Mouse (Mus musculus) stomach, postnatal 0 days (tissue): ENCODE results near the gene Tubb4b. TPM values are rescaled to one million over a fixed set of nuclear protein-coding genes. Genes with fewer than 3 reads are reported as not detected.

Source experiments
- ATAC-seq: fragments of 200-750 bp; cut with Nextera tagmentation; 2 replicates; pipeline ENCODE4 v1.8.0; 2017; ENCODE audit not compliant: low FRiP score, low TSS enrichment
- DNase-seq: peaks from one replicate; pipeline ENCODE4 v3.0.0-alpha.2; 2016; ENCODE audit warnings: low spot score
- H3K27ac ChIP-seq: fragments of 300-500 bp; sonication (generic); replicated peaks from 2 replicates; pipeline ENCODE4 v1.5.1; 2014; ENCODE audit warnings: mild to moderate bottlenecking, control low read depth
- H3K27me3 ChIP-seq: fragments of 300-500 bp; sonication (generic); 2 replicates; pipeline ENCODE4 v1.6.1; 2014; ENCODE audit warnings: low read length; ENCODE audit not compliant: control insufficient read depth, insufficient read depth
- H3K36me3 ChIP-seq: fragments of 300-500 bp; sonication (generic); 2 replicates; pipeline ENCODE4 v1.6.1; 2014; ENCODE audit warnings: low read length, mixed read lengths; ENCODE audit not compliant: control insufficient read depth, insufficient read depth
- H3K4me1 ChIP-seq: fragments of 300-500 bp; sonication (generic); replicated peaks from 2 replicates; pipeline ENCODE4 v1.6.1; 2014; ENCODE audit warnings: antibody characterized with exemption; ENCODE audit not compliant: control insufficient read depth, insufficient read depth
- H3K4me2 ChIP-seq: fragments of 300-500 bp; sonication (generic); replicated peaks from 2 replicates; pipeline ENCODE4 v1.6.1; 2014; ENCODE audit warnings: low read depth, mild to moderate bottlenecking, control low read depth, moderate library complexity
- H3K4me3 ChIP-seq: fragments of 300-500 bp; sonication (generic); 2 replicates; pipeline ENCODE4 v1.5.1; 2014; ENCODE audit warnings: low read depth, low read length, control low read depth
- H3K9ac ChIP-seq: fragments of 300-500 bp; sonication (generic); 2 replicates; pipeline ENCODE4 v1.6.1; 2014; ENCODE audit warnings: mild to moderate bottlenecking, low read length, control low read depth, mixed read lengths
- H3K9me3 ChIP-seq: fragments of 300-500 bp; sonication (generic); 2 replicates; pipeline ENCODE4 v1.6.1; 2016; ENCODE audit warnings: low read length; ENCODE audit not compliant: control insufficient read depth
- CTCF ChIP-seq: IDR thresholded peaks from 2 replicates; pipeline ENCODE4 v1.5.1; 2016; ENCODE audit warnings: antibody characterized with exemption, low read depth, mild to moderate bottlenecking, moderate library complexity
- EP300 ChIP-seq: optimal IDR thresholded peaks from 2 replicates; pipeline ENCODE3; 2016; ENCODE audit warnings: antibody characterized with exemption
- WGBS: fragments of 180-500 bp; shearing (Covaris S2); extraction: QIAGEN DNeasy Blood & Tissue Kit; methylation state at CpG from one replicate; pipeline ENCODE4 v1.1.7; 2014; 5-methylcytosine and 5-hydroxymethylcytosine counted together
- polyA plus RNA-seq: library from polyadenylated mRNA; unstranded; fragments of >200 nt; fragmentation: Nextera tagmentation; extraction: Ambion mirVana; gene quantifications from 2 replicates; pipeline ENCODE4 v1.2.1, GENCODE M21; 2015

The Tubb4b gene
- polyA plus RNA-seq, 1 experiment from 2014 or later: 486 TPM

DNA sequence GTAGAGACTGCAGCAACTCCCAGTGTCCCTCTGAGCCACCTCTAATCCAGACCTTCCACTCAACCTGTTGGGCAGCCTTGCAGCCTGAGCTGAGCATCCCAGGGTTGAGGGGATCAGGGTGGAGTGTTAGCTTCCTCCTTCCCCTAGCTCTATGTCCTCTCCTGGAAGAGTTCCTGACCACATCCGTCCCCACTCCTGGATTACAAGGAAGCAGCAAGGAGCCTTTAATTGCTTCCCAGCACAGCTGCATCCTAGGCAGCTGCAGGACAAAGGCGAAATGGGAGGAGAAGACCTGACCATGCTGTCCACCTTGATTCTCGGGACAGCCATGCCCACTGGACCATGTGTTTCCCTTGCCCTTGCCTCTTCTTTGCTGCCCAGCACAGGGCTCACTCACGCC is 47.4 kb downstream of the Tubb4b start:
- no peak overlapping the region for H3K9ac ChIP-seq
- WGBS: 54% methylated on average over 4 of the region's 4 CpGs
- no peak overlapping the region for H3K4me2 ChIP-seq
- H3K27me3 ChIP-seq: no peaks in the 10 kb centered on the region; the same call in 1 of the 2 replicates
- no peak for ATAC-seq
- H3K9me3 ChIP-seq: no peaks in the 10 kb centered on the region
- TF ChIP-seq CTCF (no peak), EP300 (no peak)
- no peak for DNase-seq
- H3K4me3 ChIP-seq: no peak overlapping the region
- no peaks in the 10 kb centered on the region for H3K4me1 ChIP-seq
- H3K36me3 ChIP-seq: no peaks in the 10 kb centered on the region
- peak overlapping the region; percentile 63 for H3K27ac ChIP-seq

DNA sequence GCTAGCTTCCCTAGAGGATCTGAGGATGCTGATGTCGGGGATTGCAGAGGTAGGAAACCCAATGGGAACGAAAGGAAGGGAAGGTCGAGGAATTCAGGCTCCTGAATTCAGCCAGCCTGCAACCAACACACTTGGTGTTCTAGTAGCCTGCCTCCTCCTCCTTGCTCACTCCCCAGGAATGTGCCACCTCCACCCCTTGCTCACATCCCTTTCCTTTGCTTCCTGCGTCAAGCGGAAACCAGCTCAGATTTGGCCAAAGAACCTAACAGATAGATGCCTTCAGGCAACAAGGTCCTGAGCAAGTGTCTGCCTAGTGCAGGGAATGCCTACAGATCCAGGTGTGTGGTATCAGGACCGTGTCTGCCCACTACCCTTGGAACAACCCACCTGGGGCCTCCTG is 47.9 kb downstream of the Tubb4b start:
- ATAC-seq: no peak
- no peaks in the 10 kb centered on the region for H3K9me3 ChIP-seq
- TF ChIP-seq EP300 (no peak), CTCF (no peak)
- no peak overlapping the region for H3K4me3 ChIP-seq
- peak overlapping the region; percentile 63 for H3K27ac ChIP-seq
- 53% methylated on average over 6 of the region's 6 CpGs for WGBS
- H3K27me3 ChIP-seq: no peaks in the 10 kb centered on the region; the same call in 1 of the 2 replicates
- no peak for DNase-seq
- H3K4me2 ChIP-seq: no peak overlapping the region
- H3K36me3 ChIP-seq: no peaks in the 10 kb centered on the region
- H3K4me1 ChIP-seq: no peaks in the 10 kb centered on the region
- H3K9ac ChIP-seq: no peak overlapping the region

DNA sequence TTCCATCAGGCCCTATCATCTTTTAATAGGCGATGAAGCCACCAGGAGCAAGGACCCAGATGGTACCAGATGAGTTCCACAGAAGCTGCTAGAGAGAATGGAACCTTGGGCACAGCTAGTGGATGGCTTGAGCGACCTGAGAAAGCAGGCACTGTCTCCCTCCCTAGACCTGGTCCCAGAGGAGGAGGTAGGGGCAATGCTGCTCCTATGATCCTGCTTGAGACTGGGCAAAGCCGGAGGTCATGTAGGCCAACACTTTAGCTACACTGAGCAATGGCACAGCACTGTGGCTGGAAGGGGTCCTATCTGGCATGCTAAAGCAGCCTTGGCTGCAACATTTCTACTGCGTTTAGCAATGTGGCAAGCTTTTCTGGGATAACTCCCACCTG is 48.8 kb downstream of the Tubb4b start:
- Histone ChIP-seq H3K9me3 (no peaks in the 10 kb centered on the region), H3K4me1 (no peaks in the 10 kb centered on the region), H3K27ac (0 out of 2 replicates have a peak overlapping the region, but pooled peaks have one; percentile 2), H3K36me3 (no peaks in the 10 kb centered on the region), H3K4me3 (no peak overlapping the region), H3K27me3 (no peaks in the 10 kb centered on the region; the same call in 1 of the 2 replicates), H3K4me2 (no peak overlapping the region), H3K9ac (no peak overlapping the region)
- ATAC-seq (no peak), DNase-seq (no peak)
- TF ChIP-seq EP300: no peak
- no peak for TF ChIP-seq CTCF
- 83% methylated on average over 4 of the region's 4 CpGs for WGBS

DNA sequence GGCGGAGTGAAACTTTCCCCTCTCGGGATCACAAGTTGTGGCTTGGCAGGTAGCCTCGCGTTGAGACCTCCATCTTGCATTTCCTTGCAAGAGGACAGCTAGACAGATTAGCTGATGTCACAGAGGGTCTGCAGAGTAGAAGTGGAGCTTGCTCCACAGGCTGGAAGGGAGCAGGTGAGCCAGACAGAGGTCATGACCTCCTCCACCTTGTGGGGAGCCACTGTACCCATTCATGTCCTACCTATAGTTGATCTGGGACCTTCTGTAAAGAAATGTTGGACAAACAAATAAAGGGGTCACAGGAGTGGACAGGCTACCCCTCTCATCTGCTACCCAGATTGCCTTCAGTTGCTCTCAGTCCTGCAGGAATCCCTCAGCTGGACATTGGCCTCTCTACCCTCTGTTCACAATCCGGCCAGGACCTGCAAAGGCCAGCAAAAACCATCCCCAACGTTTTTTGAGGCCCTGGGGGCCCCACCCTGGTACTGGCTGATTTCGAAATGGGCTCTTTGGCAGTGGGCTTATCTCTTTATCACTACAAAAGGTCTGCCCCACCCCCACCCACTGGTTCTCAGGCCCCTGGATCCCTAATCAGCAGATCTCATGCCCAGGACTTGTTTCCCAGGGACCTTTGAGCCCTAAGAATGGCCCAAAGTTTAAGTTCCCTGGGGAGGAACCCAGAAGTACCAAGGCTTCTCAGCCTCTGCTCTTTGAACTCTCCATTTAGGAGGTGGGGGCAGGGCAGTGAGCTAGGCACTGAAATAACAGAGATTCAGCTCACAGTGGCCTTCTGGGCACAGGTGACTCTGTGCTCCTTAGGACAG is 49.4 kb downstream of the Tubb4b start:
- DNase-seq: no peak
- H3K9ac ChIP-seq: no peak overlapping the region
- no peak overlapping the region for H3K4me2 ChIP-seq
- H3K9me3 ChIP-seq: no peaks in the 10 kb centered on the region
- TF ChIP-seq CTCF: no peak
- no peak for TF ChIP-seq EP300
- no peak for ATAC-seq
- WGBS: 46% methylated on average over 7 of the region's 7 CpGs
- H3K27ac ChIP-seq: no peak overlapping the region
- H3K27me3 ChIP-seq: no peaks in the 10 kb centered on the region; the same call in 1 of the 2 replicates
- no peaks in the 10 kb centered on the region for H3K4me1 ChIP-seq
- H3K36me3 ChIP-seq: no peaks in the 10 kb centered on the region
- no peak overlapping the region for H3K4me3 ChIP-seq

DNA sequence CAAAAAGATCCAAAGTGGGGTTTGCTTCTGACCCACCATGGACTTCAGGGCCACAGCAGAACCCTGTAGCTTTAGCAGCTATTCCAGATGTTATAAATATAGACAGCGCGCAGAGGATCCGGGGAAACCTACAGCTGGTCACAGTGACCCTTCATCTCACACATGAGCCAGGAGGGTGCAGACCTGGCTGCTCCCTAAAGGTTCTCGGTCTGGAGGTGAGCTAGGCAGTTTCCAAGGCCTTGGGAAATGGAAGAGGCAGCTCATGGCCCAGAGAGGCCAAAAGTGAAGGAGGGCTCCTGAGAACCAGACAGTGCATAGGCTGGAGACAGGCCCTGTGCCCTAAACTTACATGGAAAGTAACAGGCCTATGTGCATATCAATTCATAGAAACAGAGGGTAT is 50.7 kb downstream of the Tubb4b start:
- no peak for TF ChIP-seq EP300
- TF ChIP-seq CTCF: no peak
- H3K4me2 ChIP-seq: no peak overlapping the region
- H3K9me3 ChIP-seq: no peaks in the 10 kb centered on the region
- 89% methylated on average over 4 of the region's 4 CpGs for WGBS
- no peak overlapping the region for H3K27ac ChIP-seq
- H3K4me3 ChIP-seq: no peak overlapping the region
- no peaks in the 10 kb centered on the region for H3K4me1 ChIP-seq
- H3K36me3 ChIP-seq: no peaks in the 10 kb centered on the region
- ATAC-seq (no peak), DNase-seq (no peak)
- H3K9ac ChIP-seq: no peak overlapping the region
- no peaks in the 10 kb centered on the region; the same call in 1 of the 2 replicates for H3K27me3 ChIP-seq

DNA sequence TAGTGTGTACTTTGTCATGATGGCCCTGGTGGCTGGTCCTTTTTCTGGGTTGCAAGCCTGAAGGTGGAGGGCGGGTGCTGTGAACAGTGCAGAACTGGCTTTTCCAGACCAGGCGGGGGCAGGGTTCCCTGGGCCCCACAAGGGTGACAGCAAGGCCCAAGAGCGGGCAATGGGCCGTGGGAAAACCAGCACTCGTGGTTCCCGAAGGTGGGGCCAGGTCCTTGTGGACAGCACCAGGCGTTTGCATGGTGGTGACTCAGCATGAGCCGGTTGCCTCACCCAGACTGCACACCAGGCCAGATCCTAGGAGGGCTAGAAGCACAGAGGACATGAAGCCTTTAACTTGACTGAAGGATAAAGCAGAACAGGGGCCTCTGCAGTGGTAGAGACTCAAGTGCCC is 51.9 kb downstream of the Tubb4b start:
- H3K9me3 ChIP-seq: no peaks in the 10 kb centered on the region
- ATAC-seq (peak; percentile 88), DNase-seq (peak; percentile 92)
- H3K9ac ChIP-seq: no peak overlapping the region
- TF ChIP-seq EP300 (peak; percentile 85), CTCF (no peak; the same call in 1 of the 2 replicates)
- WGBS: 41% methylated on average over 8 of the region's 8 CpGs
- H3K27me3 ChIP-seq: no peaks in the 10 kb centered on the region
- no peak overlapping the region for H3K4me3 ChIP-seq
- no peaks in the 10 kb centered on the region for H3K36me3 ChIP-seq
- H3K4me2 ChIP-seq: 0 out of 2 replicates have a peak overlapping the region, but pooled peaks have one; percentile 27
- peaks cover 2% of the 10 kb centered on the region for H3K4me1 ChIP-seq
- H3K27ac ChIP-seq: peak overlapping the region; percentile 75

Other genes with a start within 250 kb of the Tubb4b start
- gene Mrpl41, start 249.6 kb downstream of the Tubb4b start, polyA plus RNA-seq: 121 and 122 TPM in 2 replicates
- 4.2 and 4.3 TPM in 2 replicates for gene Pnpla7, start 248.7 kb downstream of the Tubb4b start, polyA plus RNA-seq
- 23.5 and 30.2 TPM in 2 replicates for gene Nsmf, start 170.3 kb downstream of the Tubb4b start, polyA plus RNA-seq
- 3.3 TPM in 2 replicates for gene Entpd8, start 144.4 kb downstream of the Tubb4b start, polyA plus RNA-seq
- gene Noxa1, start 129.6 kb downstream of the Tubb4b start, polyA plus RNA-seq: 4.0 and 4.4 TPM in 2 replicates
- gene Nrarp, start 43.9 kb downstream of the Tubb4b start, polyA plus RNA-seq: 25.3 and 25.6 TPM in 2 replicates
- gene Tor4a, start 27.8 kb downstream of the Tubb4b start, polyA plus RNA-seq: 13.1 and 13.7 TPM in 2 replicates
- 58.6 and 59.1 TPM in 2 replicates for gene Nelfb, start 13.2 kb downstream of the Tubb4b start, polyA plus RNA-seq
- not detected in 2 replicates for gene Stpg3, start 10.1 kb downstream of the Tubb4b start, polyA plus RNA-seq
- gene Fam166a, start 6.0 kb downstream of the Tubb4b start, polyA plus RNA-seq: 0.92 TPM in 1 of 2 replicates, not detected in the other
- 0.10 and 0.12 TPM in 2 replicates for gene Slc34a3, start 9.7 kb upstream of the Tubb4b start, polyA plus RNA-seq
- 0.51 and 0.91 TPM in 2 replicates for gene Rnf224, start 12.1 kb upstream of the Tubb4b start, polyA plus RNA-seq
- 26.8 and 31.7 TPM in 2 replicates for gene Rnf208, start 17.6 kb upstream of the Tubb4b start, polyA plus RNA-seq
- 326 and 355 TPM in 2 replicates for gene Cysrt1, start 17.8 kb upstream of the Tubb4b start, polyA plus RNA-seq
- gene AL732309.1, start 22.2 kb upstream of the Tubb4b start, polyA plus RNA-seq: 12.8 and 16.6 TPM in 2 replicates
- 38.2 and 39.7 TPM in 2 replicates for gene Tmem203, start 30.7 kb upstream of the Tubb4b start, polyA plus RNA-seq
- 17.4 and 20.3 TPM in 2 replicates for gene Tprn, start 37.9 kb upstream of the Tubb4b start, polyA plus RNA-seq
- gene Ssna1, start 47.7 kb upstream of the Tubb4b start, polyA plus RNA-seq: 149 and 162 TPM in 2 replicates
- 57.5 and 59.6 TPM in 2 replicates for gene Anapc2, start 47.8 kb upstream of the Tubb4b start, polyA plus RNA-seq
- gene Tmem210, start 63.4 kb upstream of the Tubb4b start, polyA plus RNA-seq: not detected in 2 replicates
- 34.9 and 42.1 TPM in 2 replicates for gene Lrrc26, start 65.2 kb upstream of the Tubb4b start, polyA plus RNA-seq
- 1.3 TPM in 2 replicates for gene Grin1, start 94.5 kb upstream of the Tubb4b start, polyA plus RNA-seq
- gene Man1b1, start 107.6 kb upstream of the Tubb4b start, polyA plus RNA-seq: 29.2 and 29.9 TPM in 2 replicates
- 9.5 and 9.9 TPM in 2 replicates for gene Dpp7, start 131.7 kb upstream of the Tubb4b start, polyA plus RNA-seq
- gene Uap1l1, start 141.0 kb upstream of the Tubb4b start, polyA plus RNA-seq: 33.2 and 36.9 TPM in 2 replicates
- gene Sapcd2, start 147.6 kb upstream of the Tubb4b start, polyA plus RNA-seq: 14.1 and 16.6 TPM in 2 replicates
- gene Entpd2, start 171.2 kb upstream of the Tubb4b start, polyA plus RNA-seq: 21.2 and 23.3 TPM in 2 replicates
- 52.8 and 53.0 TPM in 2 replicates for gene Npdc1, start 174.6 kb upstream of the Tubb4b start, polyA plus RNA-seq
- 0.12 TPM in 1 of 2 replicates, not detected in the other for gene Fut7, start 198.6 kb upstream of the Tubb4b start, polyA plus RNA-seq
- 1.7 and 2.6 TPM in 2 replicates for gene Abca2, start 204.0 kb upstream of the Tubb4b start, polyA plus RNA-seq
- gene Clic3, start 232.1 kb upstream of the Tubb4b start, polyA plus RNA-seq: 246 and 272 TPM in 2 replicates
- gene Paxx, start 236.4 kb upstream of the Tubb4b start, polyA plus RNA-seq: 51.7 and 59.7 TPM in 2 replicates
- gene Ptgds, start 245.3 kb upstream of the Tubb4b start, polyA plus RNA-seq: 4.7 and 5.2 TPM in 2 replicates